ENCODE assay signal across 19 mouse cellular contexts in genomic region chr14:32817258-32817657, GRCm38 (mm10). TPM values are rescaled to one million over a fixed set of nuclear protein-coding genes. Genes with fewer than 3 reads are reported as not detected.
DNase-seq lines count a peak whose midpoint lies in the region; ATAC-seq and TF ChIP-seq lines count a peak whose summit lies in the region.
"Had no signal": no experiment of that assay in that cellular context is flagged by ENCODE, and none has a peak within 500 bp of the region (broad histone marks: within the 10 kb centered on the region; RNA-seq: fewer than 3 reads in every experiment).

No protein-coding gene starts in this region.

- H3K27ac ChIP-seq in heart, embryonic 13.5 days (replicated peaks) = peak overlapping the region; percentile 46
- H3K27ac ChIP-seq in lung, postnatal 0 days (ENCODE audit: low read length) = no peak overlapping the region
- H3K27ac ChIP-seq: hindbrain, embryonic 13.5 days; liver, embryonic 14.5 days had no signal

- TF ChIP-seq EP300 in lung, postnatal 0 days (IDR thresholded peaks at IDR 0.05) = no peak; the same call in 1 of the 2 replicates

- H3K4me1 ChIP-seq in heart, embryonic 13.5 days = peaks cover 50% of the 10 kb centered on the region
- H3K4me1 ChIP-seq in lung, postnatal 0 days (ENCODE audit: insufficient read depth, low read depth, low read length) = no peaks in the 10 kb centered on the region

- DNase-seq in adrenal gland, adult (ENCODE audit: inconsistent age in 2 of 2, low spot score in 1 of 2) = peak; percentile 86 to 93
- no peak for DNase-seq in adrenal gland, postnatal 4 days (ENCODE audit: low spot score in 2 of 2)
- DNase-seq in adrenal gland, adult 2 months = peak; percentile 86
- peak; percentile 81 for DNase-seq in lung, postnatal 0 days (ENCODE audit: low spot score)
- DNase-seq in frontal cortex, postnatal 36 days (ENCODE audit: low spot score in 2 of 2) = no peak
- DNase-seq in thymus, postnatal 10 days (ENCODE audit: low spot score in 2 of 2) = no peak
- no peak for DNase-seq in thymus, postnatal 14 days
- DNase-seq: kidney, postnatal 4 days; right cerebral cortex, postnatal 14 days; thymus, adult 18-20 months had no signal

- ATAC-seq in heart, embryonic 13.5 days (ENCODE audit: extremely low read depth, insufficient number of reproducible peaks, low FRiP score, low TSS enrichment) = peak; percentile 60
- peak; percentile 82 for ATAC-seq in lung, postnatal 0 days
- ATAC-seq: intestine, embryonic 16.5 days; Patski had no signal

- no peaks in the 10 kb centered on the region for H3K9me3 ChIP-seq in heart, embryonic 13.5 days
- no peaks in the 10 kb centered on the region for H3K9me3 ChIP-seq in lung, postnatal 0 days (ENCODE audit: low read length)
- H3K9me3 ChIP-seq: hindbrain, embryonic 13.5 days had no signal

- no peak overlapping the region for H3K4me3 ChIP-seq in heart, embryonic 13.5 days
- no peak overlapping the region for H3K4me3 ChIP-seq in lung, postnatal 0 days (ENCODE audit: low read depth, low read length)
- H3K4me3 ChIP-seq: hindbrain, embryonic 13.5 days had no signal

- peak; percentile 18; the same call in 1 of the 2 replicates for TF ChIP-seq CTCF in lung, postnatal 0 days (IDR thresholded peaks at IDR 0.05)

- H3K36me3 ChIP-seq in heart, embryonic 13.5 days = no peaks in the 10 kb centered on the region
- no peaks in the 10 kb centered on the region for H3K36me3 ChIP-seq in lung, postnatal 0 days (ENCODE audit: insufficient read depth, low read length)
- H3K36me3 ChIP-seq: hindbrain, embryonic 13.5 days had no signal

- no peak overlapping the region for H3K9ac ChIP-seq in heart, embryonic 13.5 days
- H3K9ac ChIP-seq in lung, postnatal 0 days (replicated peaks; ENCODE audit: low read depth) = no peak overlapping the region
- H3K9ac ChIP-seq: hindbrain, embryonic 13.5 days; liver, embryonic 14.5 days had no signal

- H3K27me3 ChIP-seq in heart, embryonic 13.5 days (replicated peaks) = no peaks in the 10 kb centered on the region
- no peaks in the 10 kb centered on the region for H3K27me3 ChIP-seq in lung, postnatal 0 days (replicated peaks; ENCODE audit: insufficient read depth, low read length)
- H3K27me3 ChIP-seq: hindbrain, embryonic 13.5 days had no signal

- WGBS in heart, embryonic 13.5 days = 21% methylated on average over 7 of the region's 7 CpGs
- WGBS in lung, postnatal 0 days = 53% methylated on average over 7 of the region's 7 CpGs

- peak overlapping the region; percentile 33 for H3K4me2 ChIP-seq in heart, embryonic 13.5 days
- no peak overlapping the region for H3K4me2 ChIP-seq in lung, postnatal 0 days (replicated peaks; ENCODE audit: low read depth, low read length)
- H3K4me2 ChIP-seq: hindbrain, embryonic 13.5 days had no signal

RNA-seq across cellular contexts. Expression of gene Fam170b, which starts 16.5 kb away (rescaled TPM):
- not detected for total RNA-seq in adrenal gland, postnatal 4 days (2021)
- total RNA-seq in adrenal gland, adult 2 months (2021) = under 1 TPM; 0.17 TPM
- polyA plus RNA-seq in adrenal gland, adult 2 months (2012; rRNA removed) = 0.07 and 0.19 TPM in 2 replicates
- 0.08 and 0.20 TPM in 2 replicates for polyA plus RNA-seq in heart, embryonic 13.5 days (2015; fragmentation: Nextera tagmentation; extraction: Ambion mirVana)
- 0.08 and 0.14 TPM in 2 replicates for polyA plus RNA-seq in lung, postnatal 0 days (2015; fragmentation: Nextera tagmentation; extraction: Ambion mirVana)
- total RNA-seq: neutrophil, adult 5-6 weeks had no signal
- polyA plus RNA-seq: embryonic facial prominence, embryonic 11.5 days; frontal cortex, adult 2 months; hindbrain, embryonic 13.5 days; limb, embryonic 11.5 days; Patski had no signal

RNA-seq across cellular contexts. Expression of gene Tmem273, which starts 31.5 kb away (rescaled TPM):
- 1 to 10 TPM in 1 of 2 experiments, under 1 TPM in 1; 0.73 to 1.2 TPM for total RNA-seq in adrenal gland, postnatal 4 days (2021)
- 1 to 10 TPM; 4.4 to 4.5 TPM for total RNA-seq in adrenal gland, adult 2 months (2021)
- polyA plus RNA-seq in adrenal gland, adult 2 months (2012; rRNA removed) = 0.73 and 1.2 TPM in 2 replicates
- polyA plus RNA-seq in heart, embryonic 13.5 days (2015; fragmentation: Nextera tagmentation; extraction: Ambion mirVana) = 0.76 and 1.0 TPM in 2 replicates
- polyA plus RNA-seq in lung, postnatal 0 days (2015; fragmentation: Nextera tagmentation; extraction: Ambion mirVana) = 2.4 and 5.2 TPM in 2 replicates
- polyA plus RNA-seq: Patski had no signal

RNA-seq across cellular contexts. Expression of gene Vstm4, which starts 39.3 kb away (rescaled TPM):
- total RNA-seq in adrenal gland, postnatal 4 days (2021) = 10 to 100 TPM; 35.3 to 40.6 TPM
- total RNA-seq in adrenal gland, adult 2 months (2021) = 10 to 100 TPM; 14.0 to 17.1 TPM
- 7.1 and 7.9 TPM in 2 replicates for polyA plus RNA-seq in adrenal gland, adult 2 months (2012; rRNA removed)
- polyA plus RNA-seq in heart, embryonic 13.5 days (2015; fragmentation: Nextera tagmentation; extraction: Ambion mirVana) = 15.8 and 16.1 TPM in 2 replicates
- 59.5 and 63.6 TPM in 2 replicates for polyA plus RNA-seq in lung, postnatal 0 days (2015; fragmentation: Nextera tagmentation; extraction: Ambion mirVana)
- total RNA-seq: neutrophil, adult 5-6 weeks had no signal
- polyA plus RNA-seq: Patski had no signal

Comparison
In these comparisons a context has a peak if more than half of its experiments do, and no peak if none do; other contexts are left out.
1. DNase-seq: peak in adrenal gland, adult (2 of 2), adrenal gland, adult 2 months (single experiment) and lung, postnatal 0 days (single experiment); none in adrenal gland, postnatal 4 days (0 of 2), frontal cortex, postnatal 36 days (0 of 2), thymus, postnatal 10 days (0 of 2) and thymus, postnatal 14 days (single experiment).